Mouse (Mus musculus): ENCODE results near the gene Spint5. TPM values are rescaled to one million over a fixed set of nuclear protein-coding genes. Genes with fewer than 3 reads are reported as not detected.

The Spint5 gene
- total and polyA plus RNA-seq, 3 experiments = 1.4 TPM; not detected in 2

- Histone ChIP-seq H3K79me2 (replicated peaks; ENCODE audit: control insufficient read depth, extremely low read depth, insufficient read depth, poor library complexity, severe bottlenecking) (no peaks in the 10 kb centered on the region), H3K4me2 (ENCODE audit: insufficient read depth, low read depth, poor library complexity, severe bottlenecking) (no peak overlapping the region), H3K4me3 (replicated peaks in 1 of 3; ENCODE audit: low read depth in 2 of 3, low read length in 2 of 3, poor library complexity in 1 of 3) (no peak overlapping the region), H3K9ac (ENCODE audit: insufficient read depth, low read depth) (no peak overlapping the region), H3K9me3 (replicated peaks; ENCODE audit: low read length) (peaks cover 4% of the 10 kb centered on the region), H3K27ac (ENCODE audit: insufficient read depth, low read depth) (no peak overlapping the region), H3K36me3 (replicated peaks in 1 of 2; ENCODE audit: control insufficient read depth in 1 of 2, insufficient read depth in 1 of 2, low read length in 1 of 2) (no peaks in the 10 kb centered on the region), H3K4me1 (ENCODE audit: control insufficient read depth in 1 of 2, insufficient read depth in 2 of 2) (peaks cover 5 to 13% of the 10 kb centered on the region in 2 experiments; a peak in 3 of 4 replicates), H3K27me3 (replicated peaks) (peaks cover 41% of the 10 kb centered on the region)
- DNase-seq (ENCODE audit: extremely low read depth) = peak; percentile 56
- 0 out of 2 replicates have a peak, but pooled peaks have one; percentile 16 for TF ChIP-seq NELFE (IDR thresholded peaks at IDR 0.05; ENCODE audit: low read depth, low read length)
- TF ChIP-seq SIN3A (IDR thresholded peaks at IDR 0.05; ENCODE audit: low read length) = no peak
- no peak for TF ChIP-seq USF2 (conservative IDR thresholded peaks at IDR 0.05; ENCODE audit: low read depth, low read length)
- 0 out of 2 replicates have a peak, but pooled peaks have one; percentile 52 for TF ChIP-seq MAZ (IDR thresholded peaks at IDR 0.05; ENCODE audit: low read depth, low read length)
- peak; percentile 42; the same call in 1 of the 2 replicates for TF ChIP-seq MYC (IDR thresholded peaks at IDR 0.05; ENCODE audit: low read depth, low read length)
- peak; percentile 69; the same call in 1 of the 2 replicates for TF ChIP-seq CHD2 (IDR thresholded peaks at IDR 0.05; ENCODE audit: low read length)
- peak; percentile 57 for TF ChIP-seq SMC3 (IDR thresholded peaks at IDR 0.05; ENCODE audit: low read depth, low read length)
- TF ChIP-seq CTCF (conservative IDR thresholded peaks at IDR 0.05 in 1 of 2, IDR thresholded peaks at IDR 0.05 in 1 of 2; ENCODE audit: low read depth in 2 of 2, low read length in 2 of 2) = peak in 1 of 2 experiments; percentile 75; a peak in 3 of 4 replicates
- TF ChIP-seq RAD21 (IDR thresholded peaks at IDR 0.05; ENCODE audit: low read depth, low read length) = peak; percentile 55
- peak; percentile 94 for TF ChIP-seq BHLHE40 (IDR thresholded peaks at IDR 0.05; ENCODE audit: low read depth, low read length)
- peak; percentile 8; the same call in 1 of the 2 replicates for TF ChIP-seq NRF1 (IDR thresholded peaks at IDR 0.05; ENCODE audit: low read depth, low read length)
- TF ChIP-seq TBP (conservative IDR thresholded peaks at IDR 0.05; ENCODE audit: low read depth, low read length) = no peak
- TF ChIP-seq TCF12 (IDR thresholded peaks at IDR 0.05; ENCODE audit: low read depth, low read length) = peak; percentile 27; the same call in 1 of the 2 replicates
- in situ Hi-C loops (cut with MboI; ENCODE audit: low pct_ligation_motif_present, low pct_unique_long_range_greater_than_20kb, low sequenced_read_pairs) = no loop called here
- dilution Hi-C loops (cut with MboI; ENCODE audit: extremely low pct_ligation_motif_present, extremely low pct_unique_long_range_greater_than_20kb, low sequenced_read_pairs) = no loop called here
Measured at GRCm38 (mm10) chr2:164678848-164679625, 36.1 kb upstream of the Spint5 start.

- Histone ChIP-seq H3K36me3 (replicated peaks in 1 of 2; ENCODE audit: control insufficient read depth in 1 of 2, insufficient read depth in 1 of 2, low read length in 1 of 2) (no peaks in the 10 kb centered on the region), H3K27me3 (replicated peaks) (peaks cover 44% of the 10 kb centered on the region), H3K9ac (ENCODE audit: insufficient read depth, low read depth) (no peak overlapping the region), H3K4me3 (replicated peaks in 1 of 3; ENCODE audit: low read depth in 2 of 3, low read length in 2 of 3, poor library complexity in 1 of 3) (no peak overlapping the region), H3K79me2 (replicated peaks; ENCODE audit: control insufficient read depth, extremely low read depth, insufficient read depth, poor library complexity, severe bottlenecking) (no peaks in the 10 kb centered on the region), H3K4me2 (ENCODE audit: insufficient read depth, low read depth, poor library complexity, severe bottlenecking) (no peak overlapping the region), H3K9me3 (replicated peaks; ENCODE audit: low read length) (peaks cover 4% of the 10 kb centered on the region), H3K4me1 (ENCODE audit: control insufficient read depth in 1 of 2, insufficient read depth in 2 of 2) (peaks cover 5 to 13% of the 10 kb centered on the region in 2 experiments; a peak in 3 of 4 replicates), H3K27ac (ENCODE audit: insufficient read depth, low read depth) (no peak overlapping the region)
- in situ Hi-C loops (cut with MboI; ENCODE audit: low pct_ligation_motif_present, low pct_unique_long_range_greater_than_20kb, low sequenced_read_pairs) = no loop called here
- dilution Hi-C loops (cut with MboI; ENCODE audit: extremely low pct_ligation_motif_present, extremely low pct_unique_long_range_greater_than_20kb, low sequenced_read_pairs) = no loop called here
- peak; percentile 30 for DNase-seq (ENCODE audit: extremely low read depth)
- TF ChIP-seq RCOR1 (conservative IDR thresholded peaks at IDR 0.05; ENCODE audit: low read depth, low read length) (no peak), JUN (IDR thresholded peaks at IDR 0.05; ENCODE audit: insufficient read depth, low read depth, low read length) (no peak), BHLHE40 (IDR thresholded peaks at IDR 0.05; ENCODE audit: low read depth, low read length) (no peak), USF2 (conservative IDR thresholded peaks at IDR 0.05; ENCODE audit: low read depth, low read length) (no peak), MEF2A (IDR thresholded peaks at IDR 0.05; ENCODE audit: borderline replicate concordance, low read depth, low read length) (no peak), JUND (conservative IDR thresholded peaks at IDR 0.05; ENCODE audit: low read depth, low read length) (no peak), CHD1 (IDR thresholded peaks at IDR 0.05; ENCODE audit: low read depth, low read length) (no peak), MYC (IDR thresholded peaks at IDR 0.05; ENCODE audit: low read depth, low read length) (no peak), UBTF (IDR thresholded peaks at IDR 0.05; ENCODE audit: low read depth, low read length) (no peak), POLR2A (IDR thresholded peaks at IDR 0.05; ENCODE audit: low read depth, low read length) (no peak), RAD21 (IDR thresholded peaks at IDR 0.05; ENCODE audit: low read depth, low read length) (no peak), CHD2 (IDR thresholded peaks at IDR 0.05; ENCODE audit: low read length) (no peak), ELF1 (IDR thresholded peaks at IDR 0.05; ENCODE audit: low read depth, low read length) (no peak)
Measured at GRCm38 (mm10) chr2:164679906-164680305, 35.2 kb upstream of the Spint5 start.
